Mouse (Mus musculus): ENCODE measurements around the gene Aox4.

- TF ChIP-seq CTCF (IDR thresholded peaks at IDR 0.05; ENCODE audit: low read depth) (no peak), EP300 (IDR thresholded peaks at IDR 0.05; ENCODE audit: low read depth) (no peak)
These were observed 99.7 kb downstream of the Aox4 start for GRCm38 (mm10) chr1:58309853-58310252.

Measured in heart, postnatal 0 days (tissue).